Mouse (Mus musculus) c-Kit-positive CD71-negative TER-119-negative erythroid progenitor cells, embryonic 14.5 days (primary cell): ENCODE data around the gene Fosl1.
"Not testable (repeated sequence)": the region's sequence is repeated elsewhere in the genome, so short reads cannot be mapped to it uniquely, and the experiment has no call there.

Experiments
- DNase-seq: peaks from one replicate; pipeline ENCODE4 v3.0.0-alpha.2; 2013; ENCODE audit warnings: low read depth

The Fosl1 gene

DNA sequence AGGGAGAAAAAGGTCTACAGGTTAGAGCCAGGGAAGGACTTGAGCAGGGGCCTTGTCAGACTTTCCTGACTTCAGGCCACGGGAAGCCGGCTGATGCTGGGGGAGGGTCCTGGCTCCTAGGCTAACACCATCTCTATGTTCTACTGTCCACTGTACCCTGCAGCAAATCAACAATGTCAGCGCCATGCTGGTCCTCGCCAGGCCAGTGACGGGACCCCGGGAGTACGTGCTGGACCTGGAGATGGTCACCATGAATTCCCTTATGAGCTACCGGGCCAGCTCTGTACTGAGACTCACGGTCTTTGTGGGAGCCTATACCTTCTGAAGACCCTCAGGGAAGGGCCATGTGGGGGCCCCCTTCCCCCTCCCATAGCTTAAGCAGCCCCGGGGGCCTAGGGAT is 34.1 kb downstream of the Fosl1 start:
- no peak for DNase-seq

DNA sequence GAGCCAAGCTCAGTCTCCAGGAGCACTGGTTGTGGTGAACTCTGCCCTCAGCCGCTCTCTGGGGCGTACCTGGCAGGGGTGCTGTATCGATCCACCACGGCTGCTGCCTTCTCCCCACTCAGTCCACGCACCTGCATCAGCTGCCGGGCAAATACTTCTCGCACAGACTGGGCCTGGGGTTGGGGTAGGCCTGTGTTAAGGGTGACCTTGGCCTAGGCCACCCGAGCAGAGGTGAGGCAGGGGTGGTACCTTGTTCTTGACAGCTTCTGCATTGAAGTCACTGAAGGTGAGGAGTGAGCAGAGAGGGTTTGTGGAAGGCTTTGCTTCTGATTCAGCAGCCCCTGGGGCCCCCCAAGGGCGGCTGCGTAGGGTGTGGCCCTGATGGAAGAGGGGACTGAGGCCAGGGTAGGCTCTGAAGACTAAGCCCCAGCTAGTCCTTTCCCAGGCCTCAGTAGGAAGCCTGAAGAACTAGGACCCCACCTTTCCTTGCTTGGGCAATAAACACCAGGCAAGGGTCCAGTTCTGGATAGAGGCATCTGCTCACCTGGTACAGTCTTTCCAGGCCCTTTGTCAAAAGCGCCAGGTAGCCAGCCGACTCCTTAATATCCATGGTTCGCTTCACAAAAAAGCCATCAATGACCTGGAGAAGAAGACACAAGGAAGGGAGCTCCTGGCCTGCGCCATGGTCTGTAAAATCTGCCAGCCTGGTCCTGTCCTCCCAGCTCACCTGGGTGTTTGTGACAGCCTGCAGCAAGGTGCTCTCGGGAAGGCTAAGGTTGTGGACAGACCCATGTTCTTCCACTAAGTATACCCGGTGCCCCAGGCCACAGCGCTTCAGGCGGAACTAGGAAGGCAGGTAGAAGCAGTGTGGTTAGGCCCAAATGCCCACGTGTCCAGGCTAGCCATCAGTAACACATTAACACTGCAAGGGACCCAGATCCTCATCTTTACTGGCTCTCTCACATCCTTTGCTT is 36.3 kb downstream of the Fosl1 start:
- no peak for DNase-seq

DNA sequence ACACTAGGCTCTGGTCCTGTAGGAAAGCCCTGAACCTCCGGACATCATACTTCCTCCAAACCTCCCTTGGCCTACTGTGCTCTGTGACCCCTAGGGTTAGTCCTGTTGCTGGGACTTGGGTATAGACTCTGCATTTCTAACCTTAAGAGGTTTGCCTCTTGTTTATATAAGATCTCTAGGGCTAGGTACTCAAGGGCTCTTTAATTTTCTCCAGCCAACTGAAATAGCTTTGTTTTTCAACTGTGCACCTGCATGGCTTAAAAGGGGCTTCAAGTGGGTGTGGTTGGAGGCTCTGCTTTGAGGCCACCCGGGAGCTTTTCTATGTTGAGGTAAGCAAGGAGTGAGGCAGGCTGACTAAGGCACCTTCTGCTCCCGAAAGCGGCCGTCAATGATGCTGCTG is 37.1 kb downstream of the Fosl1 start:
- DNase-seq, result no peak

DNA sequence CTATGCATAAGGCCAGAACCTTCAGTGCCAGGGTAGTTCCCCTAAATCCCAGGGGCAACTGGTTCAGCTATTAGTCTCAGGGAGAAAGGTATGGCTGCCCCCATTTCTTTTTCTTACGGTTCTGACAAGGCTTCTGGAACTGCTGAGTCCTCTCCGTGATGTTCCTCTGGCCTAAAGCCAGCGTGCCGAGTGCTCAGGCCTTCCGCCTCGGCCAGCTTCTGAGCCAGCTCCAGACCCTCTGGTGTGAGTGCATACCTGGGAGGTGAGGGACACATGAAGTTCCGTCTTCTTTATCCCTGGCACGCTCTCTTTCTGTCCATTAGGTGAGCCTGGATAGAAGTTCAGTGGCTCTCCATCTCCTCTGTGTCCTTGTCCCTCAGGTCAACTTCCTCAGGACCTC is 38.0 kb downstream of the Fosl1 start:
- no peak for DNase-seq

DNA sequence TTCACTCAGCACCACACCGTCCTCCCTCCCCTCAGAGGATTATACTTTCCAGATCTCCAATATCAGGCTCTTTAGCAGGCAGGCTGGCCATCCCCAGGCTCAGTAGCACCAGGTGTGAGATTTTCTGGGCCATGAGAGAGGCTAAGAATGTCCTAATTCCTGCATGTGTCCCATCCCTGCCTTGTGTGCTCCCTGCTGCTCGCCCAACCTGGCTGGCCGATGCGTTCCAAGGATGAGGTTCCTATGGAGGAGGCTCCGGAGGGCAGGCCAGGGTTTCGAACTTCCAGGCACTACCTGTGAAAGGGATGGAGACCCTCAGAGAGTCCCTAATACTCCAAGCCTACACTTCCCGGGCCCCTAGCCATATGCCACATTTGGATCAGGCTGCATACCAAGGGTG is 38.5 kb downstream of the Fosl1 start:
- no peak for DNase-seq

DNA sequence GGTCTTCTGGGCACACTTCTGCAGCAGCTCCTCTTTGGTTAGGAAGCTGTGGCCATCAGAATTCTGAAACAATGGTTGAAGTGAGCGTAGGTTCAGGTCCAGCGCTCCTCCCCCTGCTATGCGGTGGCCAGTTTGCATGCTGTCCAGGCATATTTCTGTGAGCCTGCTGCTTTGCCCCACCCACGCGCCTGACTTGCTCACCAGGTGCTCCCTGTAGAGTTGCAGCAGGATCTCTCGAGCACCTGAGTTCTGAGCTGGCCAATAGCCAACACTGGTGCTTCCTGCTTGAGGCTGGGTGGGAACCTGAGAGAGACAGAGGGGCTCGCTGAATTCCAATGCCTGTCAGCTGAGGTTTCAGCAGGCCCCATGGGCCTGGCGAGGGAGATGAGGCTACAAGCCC is 38.9 kb downstream of the Fosl1 start:
- DNase-seq, result no peak

DNA sequence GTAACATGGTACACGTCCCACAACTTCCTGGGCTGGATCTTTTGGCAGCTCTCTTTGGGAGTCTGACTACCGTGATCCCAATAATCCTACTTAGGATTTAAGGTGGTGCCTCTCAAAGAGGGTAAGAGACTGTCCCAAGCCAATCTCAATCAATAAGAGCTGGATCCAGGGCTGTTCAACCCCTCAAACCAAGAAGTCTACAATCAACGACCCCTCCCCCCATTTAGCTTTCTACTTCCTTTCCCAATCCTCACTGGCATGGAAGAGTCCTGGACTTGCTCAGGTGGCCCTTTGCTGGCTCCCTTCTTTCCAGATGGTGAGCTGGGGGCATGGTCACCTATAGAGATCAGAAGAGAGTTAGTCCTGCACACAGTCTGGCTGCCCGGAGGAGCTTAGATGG is 39.4 kb downstream of the Fosl1 start:
- DNase-seq, result no peak

DNA sequence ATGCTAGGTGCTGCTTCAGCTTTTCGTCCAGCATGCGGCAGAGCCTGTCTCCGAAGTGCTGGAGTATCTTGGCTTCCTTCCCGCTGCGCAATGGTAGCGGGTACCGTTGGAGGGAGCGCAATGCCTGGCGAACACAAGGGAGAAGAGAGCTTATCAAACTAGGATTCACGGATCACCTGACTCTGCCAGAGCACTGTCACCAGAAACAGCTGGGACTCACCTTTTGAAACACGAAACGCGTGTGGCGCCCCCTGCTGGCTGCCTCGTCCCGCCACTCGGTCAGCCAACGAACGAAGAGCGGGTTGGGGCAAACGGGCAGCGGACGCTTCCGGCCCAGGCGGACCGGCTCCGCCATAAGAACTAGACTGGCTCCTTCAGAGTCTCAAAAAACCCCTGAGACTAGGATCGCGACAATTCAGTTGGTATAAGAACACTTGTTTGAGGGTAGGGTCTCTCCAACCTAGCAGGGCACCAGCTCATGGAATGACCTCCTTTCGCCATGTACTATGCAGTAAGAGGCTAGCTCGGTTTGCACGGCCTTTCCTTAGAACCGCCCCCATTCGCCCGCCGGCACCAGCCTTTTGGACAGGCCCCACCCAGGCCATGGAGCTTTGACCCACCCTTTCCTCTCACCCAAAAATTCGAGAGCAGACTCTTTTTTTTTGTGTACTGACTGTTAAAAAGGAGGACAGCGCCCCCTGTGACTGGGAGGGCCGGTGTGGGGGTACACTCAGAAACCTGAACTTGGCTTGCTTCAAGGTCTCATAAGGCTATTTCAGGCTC is 40.6 kb downstream of the Fosl1 start, which contains the start of gene Mus81:
TSS of gene Mus81 (minus strand) at position 635 of the 783 bp plus-strand sequence.
- peak; percentile 98 for DNase-seq

DNA sequence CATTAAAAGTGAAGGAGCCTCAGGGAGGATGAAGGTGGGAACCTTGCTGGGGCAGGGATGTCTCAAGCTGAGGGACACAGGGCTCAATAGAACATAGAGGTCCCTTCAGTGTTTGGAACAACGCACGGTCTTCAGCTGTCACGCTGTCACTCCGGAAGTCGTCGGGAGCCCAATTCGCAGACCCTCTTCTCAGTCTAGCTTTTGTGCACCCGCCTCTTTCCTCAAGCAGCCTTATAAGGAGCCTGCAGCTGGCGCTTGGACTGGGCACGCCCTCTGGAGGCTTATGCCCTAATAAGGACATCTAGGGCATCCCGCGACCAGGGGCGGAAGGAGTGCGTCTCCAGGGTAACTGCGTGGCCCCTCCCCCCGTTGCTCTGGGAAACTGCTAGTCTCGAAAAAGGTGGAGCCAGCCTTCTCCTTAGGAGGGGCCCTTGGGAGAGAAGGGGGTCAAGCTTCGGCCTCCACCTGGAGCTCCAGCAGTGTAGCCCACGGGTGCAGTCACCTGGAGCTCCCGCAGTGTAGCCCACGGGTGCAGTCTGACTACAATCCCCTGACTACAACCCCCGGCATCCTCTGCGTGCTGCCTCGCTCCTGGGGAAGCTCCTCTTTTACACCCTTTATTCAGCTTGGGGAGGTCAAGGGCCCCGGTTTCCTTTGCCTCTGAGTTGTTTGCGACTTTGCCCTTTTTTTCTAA is 41.7 kb downstream of the Fosl1 start:
- peak; percentile 98 for DNase-seq

DNA sequence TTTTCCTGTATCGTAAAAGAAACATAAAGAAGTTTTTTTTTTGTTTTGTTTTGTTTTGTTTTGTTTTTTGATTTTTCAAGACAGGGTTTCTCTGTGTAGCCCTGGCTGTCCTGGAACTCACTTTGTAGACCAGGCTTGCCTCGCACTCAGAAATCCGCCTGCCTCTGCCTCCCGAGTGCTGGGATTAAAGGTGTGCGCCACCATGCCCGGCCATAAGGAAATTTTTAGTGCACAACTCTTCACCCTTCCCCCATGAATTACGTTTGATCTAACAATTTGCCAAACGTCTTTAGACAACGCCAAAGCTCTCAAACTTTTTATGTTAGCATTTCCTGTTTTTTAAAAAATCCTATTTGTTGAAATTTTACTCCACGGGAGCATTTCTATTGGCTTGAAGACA is 42.4 kb downstream of the Fosl1 start:
- DNase-seq, result not testable (repeated sequence)

DNA sequence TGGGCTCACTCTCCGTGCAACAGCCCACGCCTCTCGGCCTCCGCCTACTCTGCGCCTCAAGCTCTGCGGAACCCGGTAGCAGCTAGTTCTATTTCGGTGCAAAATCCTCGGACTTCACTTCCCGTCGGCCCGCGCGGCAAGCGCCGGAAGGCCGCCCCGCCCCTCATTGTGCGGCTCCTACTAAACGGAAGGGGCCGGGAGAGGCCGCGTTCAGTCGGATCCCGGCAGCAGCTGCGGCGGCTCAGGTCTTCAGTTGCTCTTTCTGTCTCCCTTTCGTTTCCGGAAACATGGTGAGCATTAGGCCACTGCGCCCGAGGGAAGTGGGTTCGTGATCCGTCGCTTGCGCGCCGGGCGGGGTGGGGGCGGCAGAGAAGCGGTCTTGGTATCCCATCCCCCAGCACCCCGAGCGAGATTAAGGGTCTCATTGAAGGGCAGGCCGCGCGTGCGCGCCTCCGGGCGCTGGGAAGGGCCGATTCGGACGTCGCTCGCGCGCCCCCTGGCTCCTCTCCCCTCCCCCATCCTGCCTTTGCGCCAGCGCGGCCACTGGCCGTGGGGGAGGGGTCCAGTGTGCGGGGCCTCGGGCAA is 43.1 kb downstream of the Fosl1 start, which contains the start of gene Cfl1:
TSS of gene Cfl1 (plus strand) at position 143 of the 585 bp plus-strand sequence.
- DNase-seq, result peak; percentile 91

DNA sequence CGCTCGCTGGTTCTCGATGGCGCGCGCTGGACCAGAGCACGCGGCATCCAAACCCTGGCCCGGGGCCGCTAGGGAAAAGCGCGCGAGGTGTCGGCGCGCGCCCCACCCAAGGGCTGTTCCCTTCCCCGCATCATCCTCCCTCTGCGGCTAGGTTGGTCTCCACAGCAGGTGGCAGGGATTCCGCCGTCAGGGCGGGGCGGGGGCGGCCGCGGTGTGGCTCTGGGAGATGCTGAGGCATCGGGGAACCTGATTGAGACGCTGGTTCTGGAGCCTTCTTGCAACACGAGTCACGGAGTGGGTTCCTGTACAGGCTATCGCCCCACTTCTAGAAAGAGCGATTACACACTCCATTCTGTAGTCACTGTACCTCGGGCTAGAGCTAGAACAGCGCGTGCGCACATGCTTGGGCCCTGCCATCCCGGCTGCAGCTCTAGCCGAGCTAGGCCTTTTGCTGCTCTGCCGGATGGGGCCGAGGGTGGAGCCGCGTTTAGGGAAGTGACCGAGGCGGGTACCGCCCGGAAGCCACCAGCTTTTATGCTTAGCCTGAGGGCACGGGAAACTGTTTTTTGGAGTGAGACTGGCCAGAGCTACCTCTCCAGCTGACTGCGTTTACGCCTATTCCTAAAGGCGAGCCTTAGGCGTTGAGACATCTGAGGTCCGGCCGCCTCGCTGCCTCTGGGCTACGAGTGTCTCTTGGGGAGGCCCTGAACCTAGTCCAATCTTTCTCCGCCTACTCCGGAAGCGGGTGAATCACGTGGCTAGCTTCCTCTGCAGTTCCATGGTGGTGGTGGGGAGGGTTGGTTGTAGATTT is 43.8 kb downstream of the Fosl1 start:
- DNase-seq, result peak; percentile 85

DNA sequence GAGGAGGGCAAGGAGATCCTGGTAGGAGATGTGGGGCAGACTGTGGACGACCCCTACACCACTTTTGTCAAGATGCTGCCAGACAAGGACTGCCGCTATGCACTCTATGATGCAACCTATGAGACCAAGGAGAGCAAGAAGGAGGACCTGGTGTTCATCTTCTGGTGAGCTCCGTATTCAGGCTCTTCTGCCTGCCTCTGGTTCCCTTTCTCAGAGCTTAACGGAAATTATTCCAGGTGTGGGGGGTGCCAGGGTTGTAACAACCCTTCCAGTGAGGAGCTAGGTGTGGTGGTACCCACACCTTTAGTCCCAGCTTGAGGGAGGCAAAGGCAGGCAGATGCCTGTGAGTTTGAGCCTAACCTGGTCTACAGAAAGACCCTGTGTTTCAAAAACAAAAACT is 45.3 kb downstream of the Fosl1 start:
- DNase-seq, result no peak

DNA sequence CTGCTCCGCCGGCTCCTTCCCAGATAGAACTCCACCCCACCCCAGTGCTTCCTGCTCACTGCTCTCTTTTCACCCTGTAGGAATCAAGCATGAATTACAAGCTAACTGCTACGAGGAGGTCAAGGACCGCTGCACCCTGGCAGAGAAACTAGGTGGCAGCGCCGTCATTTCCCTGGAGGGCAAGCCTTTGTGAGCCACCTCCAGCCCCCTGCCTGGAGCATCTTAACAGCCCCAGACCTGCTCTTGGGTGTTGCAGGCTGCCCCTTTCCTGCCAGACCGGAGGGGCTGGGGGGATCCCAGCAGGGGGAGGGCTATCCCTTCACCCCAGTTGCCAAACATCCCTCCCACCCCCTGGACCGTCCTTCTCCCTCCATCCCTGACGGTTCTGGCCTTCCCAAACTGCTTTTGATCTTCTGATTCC is 46.0 kb downstream of the Fosl1 start:
- not testable (repeated sequence) for DNase-seq

DNA sequence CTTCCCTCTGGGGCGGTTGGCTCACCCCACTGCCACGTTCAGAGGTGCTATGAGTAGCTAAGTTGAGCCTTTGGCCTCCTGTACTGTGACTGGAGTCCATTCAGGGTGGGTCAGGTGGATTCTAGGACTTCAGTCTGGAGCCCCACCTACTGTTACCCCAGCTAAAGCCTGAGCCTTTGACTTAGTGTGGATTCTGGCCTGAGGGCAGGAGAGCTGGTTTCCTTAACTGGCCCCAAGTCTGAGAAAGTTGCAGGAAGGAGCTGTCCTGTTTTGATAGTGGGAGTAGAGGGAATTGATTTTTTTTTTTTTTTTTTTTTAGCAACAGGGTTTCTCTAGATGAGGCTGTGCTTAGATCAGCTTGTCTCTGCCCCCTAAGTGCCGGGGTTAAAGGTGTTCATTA is 47.0 kb downstream of the Fosl1 start:
- DNase-seq, result no peak

DNA sequence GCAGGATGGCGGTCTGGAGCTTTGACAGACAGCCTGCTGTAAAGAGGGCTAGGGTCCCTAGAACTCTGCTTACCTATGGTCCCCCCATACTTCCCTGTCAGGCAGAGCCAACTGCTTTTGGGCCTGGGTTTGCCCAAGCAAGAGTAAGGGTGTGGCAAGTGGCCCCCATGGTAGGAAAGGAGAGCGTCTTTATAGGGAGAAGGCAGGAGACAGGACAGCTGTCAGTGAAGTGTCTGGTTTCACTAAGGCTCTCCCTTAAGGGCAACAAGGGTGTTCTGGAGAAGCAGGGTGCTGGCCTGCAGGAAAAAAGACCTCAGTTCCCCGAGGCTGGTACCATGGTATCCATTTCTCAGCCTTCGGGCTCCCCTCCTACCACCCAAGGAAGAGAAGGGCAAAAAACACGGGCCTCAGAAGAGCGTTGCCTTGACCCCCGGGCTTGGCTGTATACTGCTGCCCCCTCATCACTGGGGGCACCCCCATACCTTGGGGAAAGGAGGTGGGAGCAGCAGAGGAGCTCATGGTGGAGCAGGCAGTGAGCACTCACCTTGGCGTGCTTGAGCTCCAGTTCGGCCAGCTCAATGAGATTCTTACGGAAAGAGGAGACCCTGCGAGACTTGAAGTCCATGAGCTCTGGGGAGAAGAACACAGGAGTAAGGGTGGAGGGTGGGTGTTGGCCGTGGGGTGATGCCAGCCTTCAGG is 48.2 kb downstream of the Fosl1 start:
- DNase-seq, result no peak

DNA sequence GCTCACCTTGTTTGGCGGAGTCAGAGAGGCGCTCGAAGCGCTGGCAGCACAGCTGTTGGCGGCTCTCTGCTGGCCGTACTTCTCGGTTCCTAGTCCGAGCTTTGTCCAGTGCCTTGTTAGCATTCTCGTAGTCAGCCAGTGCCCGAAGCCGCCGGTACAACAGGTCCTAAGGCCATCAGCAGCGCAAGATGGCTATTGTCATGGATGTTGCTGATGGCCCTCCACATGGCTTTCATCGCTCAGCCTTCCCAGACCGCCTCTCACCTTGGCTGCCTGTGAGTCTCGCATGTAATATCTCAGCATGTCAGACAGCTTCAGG is 48.7 kb downstream of the Fosl1 start:
- no peak for DNase-seq

DNA sequence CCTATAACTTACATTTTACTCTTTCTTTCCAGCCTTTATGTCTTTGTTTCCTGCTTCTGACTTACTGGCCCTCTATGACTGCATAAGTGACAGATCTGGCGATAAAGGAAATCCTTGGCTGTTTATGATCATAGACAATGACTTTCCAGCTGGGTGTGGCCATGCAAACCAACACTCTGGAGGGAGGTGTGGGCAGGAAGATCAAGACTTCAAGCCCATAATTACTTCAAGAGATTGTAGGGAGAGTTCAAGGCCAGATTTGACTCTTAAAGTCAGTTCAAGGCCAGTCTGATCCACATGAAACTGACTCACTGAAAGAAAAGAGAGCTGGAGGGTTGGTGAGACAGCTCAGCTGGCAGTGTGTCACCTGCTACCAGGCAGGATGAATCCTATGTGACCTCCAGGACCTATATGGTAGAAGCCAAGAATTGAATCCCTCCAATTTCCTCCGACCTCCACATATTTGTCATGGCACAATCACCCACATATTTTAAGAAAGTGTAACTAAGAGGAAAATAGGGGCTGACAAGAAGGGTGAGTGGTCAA is 53.1 kb downstream of the Fosl1 start:
- DNase-seq, result no peak

DNA sequence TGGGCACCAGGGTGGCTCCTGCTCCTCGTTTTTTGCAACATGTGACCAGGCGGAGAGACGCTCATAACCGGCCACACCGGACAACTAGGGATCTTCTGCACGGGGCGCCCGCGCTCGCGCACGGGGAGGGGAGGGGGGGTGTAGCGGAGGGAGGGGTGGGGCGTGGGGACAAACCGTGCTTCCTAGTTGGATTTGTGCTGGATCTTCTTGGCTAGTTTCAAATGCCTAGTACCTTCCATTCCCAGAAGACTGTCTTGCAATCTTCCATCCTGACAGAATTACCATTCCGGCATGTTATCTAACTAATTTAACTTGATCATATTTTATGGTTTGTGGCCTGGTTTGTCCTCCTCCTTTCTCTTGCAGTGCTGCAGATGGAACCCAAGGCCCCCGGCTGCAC is 56.3 kb downstream of the Fosl1 start, which contains the start of gene 1700020D05Rik:
TSS of gene 1700020D05Rik (minus strand) at position 101 of the 400 bp plus-strand sequence.
- DNase-seq, result no peak
